Mouse (Mus musculus) midbrain, postnatal 0 days (tissue): ENCODE results near the gene Astn2. TPM values are rescaled to one million over a fixed set of nuclear protein-coding genes. Genes with fewer than 3 reads are reported as not detected.
"Not testable (repeated sequence)": the region's sequence is repeated elsewhere in the genome, so short reads cannot be mapped to it uniquely, and the experiment has no call there.

Experiments
- ATAC-seq: fragments of 200-750 bp; cut with Nextera tagmentation; 2 replicates; pipeline ENCODE4 v1.8.0; 2017; ENCODE audit warnings: moderate number of reproducible peaks, mild to moderate bottlenecking, moderate TSS enrichment, moderate library complexity; ENCODE audit not compliant: low FRiP score
- DNase-seq: peaks from one replicate; pipeline ENCODE4 v3.0.0-alpha.2; 2015; ENCODE audit warnings: low spot score
- H3K27ac ChIP-seq: fragments of 300-500 bp; sonication (generic); 2 replicates; pipeline ENCODE4 v1.5.1; 2014; ENCODE audit warnings: low read depth, mild to moderate bottlenecking, low read length, mixed read lengths
- H3K27me3 ChIP-seq: fragments of 300-500 bp; sonication (generic); 2 replicates; pipeline ENCODE4 v1.6.1; 2014; ENCODE audit warnings: low read length, control low read depth, mixed read lengths; ENCODE audit not compliant: insufficient read depth
- H3K36me3 ChIP-seq: fragments of 300-500 bp; sonication (generic); 2 replicates; pipeline ENCODE4 v1.6.1; 2014; ENCODE audit warnings: low read length, control low read depth, mixed read lengths; ENCODE audit not compliant: insufficient read depth
- H3K4me1 ChIP-seq: fragments of 300-500 bp; sonication (generic); 2 replicates; pipeline ENCODE4 v1.6.1; 2014; ENCODE audit warnings: mild to moderate bottlenecking, control low read depth, antibody characterized with exemption, low read length, mixed read lengths; ENCODE audit not compliant: insufficient read depth
- H3K4me2 ChIP-seq: fragments of 300-500 bp; sonication (generic); 2 replicates; pipeline ENCODE4 v1.6.1; 2014; ENCODE audit warnings: low read depth, mild to moderate bottlenecking, low read length, mixed read lengths; ENCODE audit not compliant: poor library complexity, severe bottlenecking
- H3K4me3 ChIP-seq: fragments of 300-500 bp; sonication (generic); 2 replicates; pipeline ENCODE4 v1.5.1; 2014; ENCODE audit warnings: low read depth, mild to moderate bottlenecking, low read length, moderate library complexity
- H3K9ac ChIP-seq: fragments of 300-500 bp; sonication (generic); replicated peaks from 2 replicates; pipeline ENCODE4 v1.6.1; 2014; ENCODE audit warnings: mild to moderate bottlenecking, low read length, moderate library complexity, mixed read lengths; ENCODE audit not compliant: poor library complexity, severe bottlenecking
- H3K9me3 ChIP-seq: fragments of 300-500 bp; sonication (generic); 2 replicates; pipeline ENCODE4 v1.6.1; 2016; ENCODE audit warnings: low read length, control low read depth
- CTCF ChIP-seq: IDR thresholded peaks from 2 replicates; pipeline ENCODE4 v1.5.1; 2016; ENCODE audit warnings: antibody characterized with exemption, mild to moderate bottlenecking
- WGBS: fragments of 180-500 bp; shearing (Covaris S2); extraction: QIAGEN DNeasy Blood & Tissue Kit; methylation state at CpG from one replicate; pipeline ENCODE4 v1.1.7; 2014; 5-methylcytosine and 5-hydroxymethylcytosine counted together
- polyA plus RNA-seq: library from polyadenylated mRNA; unstranded; fragments of >200 nt; fragmentation: Nextera tagmentation; extraction: Ambion mirVana; gene quantifications from 2 replicates; pipeline ENCODE4 v1.2.1, GENCODE M21; 2015
- total RNA-seq: library from RNA; depleted of rRNA; stranded (reverse); fragments of >200 nt; gene quantifications from 2 replicates; pipeline ENCODE4 v1.2.3, GENCODE M21; 2014

Astn2 gene
- total and polyA plus RNA-seq, 2 experiments from 2014 or later = 2.5 to 34.9 TPM

GRCm38 (mm10) chr4:65694011-65694410, 710.4 kb downstream of the Astn2 start:
- ATAC-seq = no peak
- Histone ChIP-seq H3K36me3 (no peaks in the 10 kb centered on the region), H3K27ac (no peak overlapping the region), H3K9ac (no peak overlapping the region), H3K27me3 (no peaks in the 10 kb centered on the region), H3K4me2 (no peak overlapping the region), H3K9me3 (no peaks in the 10 kb centered on the region), H3K4me3 (no peak overlapping the region), H3K4me1 (no peaks in the 10 kb centered on the region)
- WGBS = 90% methylated on average over 5 of the region's 5 CpGs
- no peak for DNase-seq
- TF ChIP-seq CTCF = no peak

GRCm38 (mm10) chr4:65687006-65687723, 717.2 kb downstream of the Astn2 start:
- no peak overlapping the region for H3K9ac ChIP-seq
- 15% methylated on average over 1 of the region's 1 CpGs for WGBS
- ATAC-seq (no peak), DNase-seq (no peak)
- no peaks in the 10 kb centered on the region for H3K9me3 ChIP-seq
- TF ChIP-seq CTCF = no peak
- H3K4me1 ChIP-seq = no peaks in the 10 kb centered on the region
- no peak overlapping the region for H3K4me2 ChIP-seq
- no peak overlapping the region for H3K4me3 ChIP-seq
- H3K36me3 ChIP-seq = no peaks in the 10 kb centered on the region
- H3K27me3 ChIP-seq = no peaks in the 10 kb centered on the region
- no peak overlapping the region for H3K27ac ChIP-seq

GRCm38 (mm10) chr4:65686258-65687005, 718.0 kb downstream of the Astn2 start:
- H3K27me3 ChIP-seq = no peaks in the 10 kb centered on the region
- H3K9ac ChIP-seq = no peak overlapping the region
- H3K4me3 ChIP-seq = no peak overlapping the region
- DNase-seq (peak; percentile 47), ATAC-seq (peak; percentile 63)
- no peaks in the 10 kb centered on the region for H3K9me3 ChIP-seq
- H3K36me3 ChIP-seq = no peaks in the 10 kb centered on the region
- WGBS = 22% methylated on average over 3 of the region's 3 CpGs
- H3K4me2 ChIP-seq = no peak overlapping the region
- no peak for TF ChIP-seq CTCF
- no peak overlapping the region for H3K27ac ChIP-seq
- no peaks in the 10 kb centered on the region for H3K4me1 ChIP-seq

GRCm38 (mm10) chr4:65684401-65684800, 720.0 kb downstream of the Astn2 start:
- 86% methylated on average over 3 of the region's 3 CpGs for WGBS
- TF ChIP-seq CTCF = no peak

GRCm38 (mm10) chr4:65679786-65680185, 724.6 kb downstream of the Astn2 start:
- H3K27me3 ChIP-seq, H3K4me2 ChIP-seq, H3K9ac ChIP-seq, H3K9me3 ChIP-seq, H3K36me3 ChIP-seq, H3K27ac ChIP-seq, H3K4me1 ChIP-seq, ATAC-seq, DNase-seq, H3K4me3 ChIP-seq: not testable (repeated sequence)
- 40% methylated on average over 2 of the region's 2 CpGs for WGBS

More at GRCm38 (mm10) chr4:65684401-65684800, 720.0 kb downstream of the Astn2 start:
- DNase-seq = no peak
- no peak for ATAC-seq
- Histone ChIP-seq H3K36me3 (no peaks in the 10 kb centered on the region), H3K4me1 (no peaks in the 10 kb centered on the region), H3K4me2 (no peak overlapping the region), H3K4me3 (no peak overlapping the region), H3K9ac (no peak overlapping the region), H3K27me3 (no peaks in the 10 kb centered on the region), H3K27ac (no peak overlapping the region), H3K9me3 (no peaks in the 10 kb centered on the region)

GRCm38 (mm10) chr4:65678929-65679328, 725.5 kb downstream of the Astn2 start:
- WGBS = 15% methylated on average over 5 of the region's 5 CpGs
- no peak overlapping the region for H3K4me3 ChIP-seq
- no peak for TF ChIP-seq CTCF
- H3K27me3 ChIP-seq = no peaks in the 10 kb centered on the region
- no peaks in the 10 kb centered on the region for H3K9me3 ChIP-seq
- ATAC-seq (peak; percentile 47; the same call in 1 of the 2 replicates), DNase-seq (no peak)
- H3K9ac ChIP-seq = no peak overlapping the region
- no peaks in the 10 kb centered on the region for H3K36me3 ChIP-seq
- no peak overlapping the region for H3K4me2 ChIP-seq
- H3K4me1 ChIP-seq = no peaks in the 10 kb centered on the region
- H3K27ac ChIP-seq = peak overlapping the region; percentile 32; the same call in 1 of the 2 replicates
